Mouse (Mus musculus): ENCODE measurements around the gene Ube2h. TPM values are rescaled to one million over a fixed set of nuclear protein-coding genes. Genes with fewer than 3 reads are reported as not detected.

The Ube2h gene
- total RNA-seq, 2 experiments from 2014 or later, result 55.3 to 58.6 TPM

- DNase-seq, result no peak
- intact Hi-C loops (cut with DNase I; ENCODE audit: low total_unique reads), result no loop called here
These were observed 129.7 kb downstream of the Ube2h start for GRCm38 (mm10) chr6:30174461-30175224.

GRCm38 (mm10) chr6:30173551-30174460, 130.5 kb downstream of the Ube2h start:
- intact Hi-C loops (cut with DNase I; ENCODE audit: low total_unique reads), result no loop called here
- no peak for DNase-seq

- intact Hi-C loops (cut with DNase I; ENCODE audit: low total_unique reads), result no loop called here
- peak; percentile 21 for DNase-seq
These were observed 131.4 kb downstream of the Ube2h start for GRCm38 (mm10) chr6:30172820-30173550.

- no peak for DNase-seq
- intact Hi-C loops (cut with DNase I; ENCODE audit: low total_unique reads), result no loop called here
These were observed 131.9 kb downstream of the Ube2h start for GRCm38 (mm10) chr6:30172441-30172819.

DNA sequence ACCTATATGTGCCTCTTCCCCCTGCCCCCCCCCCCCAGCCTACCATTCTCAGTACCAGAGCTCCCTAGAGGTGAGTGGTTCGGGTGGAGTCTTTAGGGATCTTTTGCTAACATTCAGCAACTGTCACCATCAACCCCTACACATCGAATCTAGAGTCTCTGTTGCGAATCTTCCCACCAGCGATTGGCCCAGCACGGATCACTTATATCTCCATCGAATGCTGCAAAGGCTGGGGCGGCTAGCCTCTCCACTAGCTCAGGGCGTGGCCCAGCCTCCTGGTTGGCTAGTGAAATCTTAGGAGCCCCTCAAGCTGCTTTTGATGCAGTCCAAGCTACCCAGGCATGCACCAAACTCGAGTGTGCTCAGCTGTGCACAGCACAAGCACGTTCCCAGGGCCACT, 132.4 kb downstream of the Ube2h start:
- DNase-seq, result no peak
- intact Hi-C loops (cut with DNase I; ENCODE audit: low total_unique reads), result no loop called here

DNA sequence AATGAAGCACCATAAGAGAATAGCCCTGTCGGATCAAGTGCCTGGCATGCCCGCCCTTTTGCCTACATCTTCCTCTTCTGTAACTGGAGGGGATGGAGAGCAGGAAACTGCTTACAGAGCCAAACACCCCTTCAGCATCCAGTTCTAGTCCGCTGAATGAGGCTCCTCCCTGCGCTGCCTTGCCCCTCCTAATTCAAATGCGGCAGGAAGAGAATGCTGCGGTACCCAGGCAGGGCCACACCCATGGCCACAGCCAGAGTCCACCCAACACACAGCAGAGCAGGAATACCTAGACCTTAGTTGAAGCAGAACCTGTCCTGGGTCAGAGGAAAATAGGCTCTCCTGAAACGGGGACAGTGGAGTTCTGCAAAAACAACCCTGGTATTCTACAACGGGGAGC, 133.1 kb downstream of the Ube2h start:
- DNase-seq, result no peak
- intact Hi-C loops (cut with DNase I; ENCODE audit: low total_unique reads), result no loop called here

DNA sequence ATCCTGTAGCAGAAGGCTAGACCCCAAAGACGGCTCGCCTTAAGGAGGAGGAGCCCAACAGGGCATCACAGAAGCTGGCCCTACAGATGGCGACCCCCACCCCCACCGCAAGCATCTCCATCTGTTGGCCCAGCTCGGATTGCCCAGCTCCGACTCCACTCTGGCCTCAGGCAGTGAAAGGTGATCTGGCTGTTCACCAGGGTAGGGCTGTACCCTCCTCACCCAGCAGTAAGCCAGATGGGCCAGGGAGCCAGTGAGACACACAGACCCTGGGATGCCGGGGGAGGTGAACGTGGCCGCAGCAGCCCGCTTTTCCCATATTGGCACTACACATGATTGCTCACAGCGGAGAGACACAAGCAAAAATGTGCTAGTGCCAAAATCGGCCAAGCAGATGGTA, 135.2 kb downstream of the Ube2h start:
- intact Hi-C loops (cut with DNase I; ENCODE audit: low total_unique reads), result no loop called here
- DNase-seq, result no peak

DNA sequence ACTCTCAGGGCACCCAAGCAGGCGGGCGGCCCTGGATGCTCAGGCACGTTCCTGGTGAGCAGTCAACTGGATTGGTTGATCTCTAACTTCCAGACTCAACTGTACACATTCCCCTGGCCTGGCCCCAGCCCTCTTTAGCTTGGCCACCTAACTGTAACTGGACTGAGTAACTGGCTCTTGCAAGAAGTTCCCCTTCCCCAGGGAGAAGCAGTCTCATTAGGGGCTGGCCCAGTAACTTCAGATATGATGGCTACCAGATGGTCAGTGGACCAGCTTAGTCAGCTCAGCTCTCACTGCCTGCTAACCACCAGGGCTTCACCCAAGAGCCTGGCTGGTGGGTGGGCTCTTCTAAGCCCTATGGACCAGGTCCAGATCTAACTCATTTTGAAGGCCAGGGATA, 136.1 kb downstream of the Ube2h start:
- intact Hi-C loops (cut with DNase I; ENCODE audit: low total_unique reads), result no loop called here

GRCm38 (mm10) chr6:30167192-30167591, 137.1 kb downstream of the Ube2h start:
- intact Hi-C loops (cut with DNase I; ENCODE audit: low total_unique reads), result no loop called here
- DNase-seq, result no peak

More for the DNA sequence above, 136.1 kb downstream of the Ube2h start:
- no peak for DNase-seq

GRCm38 (mm10) chr6:30166349-30166748, 138.0 kb downstream of the Ube2h start:
- DNase-seq, result no peak
- intact Hi-C loops (cut with DNase I; ENCODE audit: low total_unique reads), result no loop called here

- intact Hi-C loops (cut with DNase I; ENCODE audit: low total_unique reads), result no loop called here
- no peak for DNase-seq
These were observed 142.2 kb downstream of the Ube2h start for GRCm38 (mm10) chr6:30162091-30162490.

- no peak for DNase-seq
- intact Hi-C loops (cut with DNase I; ENCODE audit: low total_unique reads), result no loop called here
These were observed 142.7 kb downstream of the Ube2h start for GRCm38 (mm10) chr6:30161618-30162017.

Small RNA genes lying within 50 kb of the gene (microRNA-seq; reads per million reads assigned to microRNA genes)
- gene Mir182 (9.5 to 54.2 reads per million in 2 experiments), gene Mir183 (9.5 to 55.1 reads per million in 2 experiments), gene Mir96 (0.64 to 1.0 reads per million in 2 experiments)

Other genes starting within 250 kb of the Ube2h start
- 10 to 100 TPM; 12.3 to 15.7 TPM for gene Zc3hc1, start 86.5 kb upstream of the Ube2h start, total RNA-seq (2021)
- gene Klhdc10, start 97.3 kb upstream of the Ube2h start, total RNA-seq (2021), result 10 to 100 TPM; 45.0 to 50.2 TPM
- gene Tmem209, start 205.2 kb upstream of the Ube2h start, total RNA-seq (2021), result 1 to 10 TPM; 7.9 to 8.3 TPM
- gene Ssmem1, start 205.3 kb upstream of the Ube2h start, total RNA-seq (2021), result under 1 TPM; 0.14 to 0.29 TPM
- 1 to 10 TPM in 1 of 2 experiments, not detected in 1; 1.3 TPM for gene Cpa2, start 237.0 kb upstream of the Ube2h start, total RNA-seq (2021)

All from gastrocnemius, postnatal 14 days (tissue).